Mouse (Mus musculus): ENCODE measurements around the gene Lmo3.

The Lmo3 gene

GRCm38 (mm10) chr6:138581734-138582505 lies at the start of gene Lmo3:
TSS of gene Lmo3 (minus strand) at chr6:138581968.
- DNase-seq (ENCODE audit: low spot score in 2 of 2), result no peak

- no peak for DNase-seq (ENCODE audit: low spot score in 2 of 2)
Measured at GRCm38 (mm10) chr6:138620786-138621185, 39.0 kb upstream of the Lmo3 start.

GRCm38 (mm10) chr6:138618396-138618795 lies 36.6 kb upstream of the Lmo3 start:
- no peak for DNase-seq (ENCODE audit: low spot score in 2 of 2)

- DNase-seq (ENCODE audit: low spot score in 2 of 2), result no peak
Measured at GRCm38 (mm10) chr6:138597016-138597415, 15.2 kb upstream of the Lmo3 start.

GRCm38 (mm10) chr6:138595991-138596698 lies 14.4 kb upstream of the Lmo3 start:
- no peak for DNase-seq (ENCODE audit: low spot score in 2 of 2)

- DNase-seq (ENCODE audit: low spot score in 2 of 2), result no peak
Measured at GRCm38 (mm10) chr6:138583314-138583713, 1.5 kb upstream of the Lmo3 start.

GRCm38 (mm10) chr6:138582506-138583000 lies 785 bp upstream of the Lmo3 start:
- DNase-seq (ENCODE audit: low spot score in 2 of 2), result no peak

- no peak for DNase-seq (ENCODE audit: low spot score in 2 of 2)
Measured at GRCm38 (mm10) chr6:138580491-138581076, 1.2 kb downstream of the Lmo3 start.

- no peak for DNase-seq (ENCODE audit: low spot score in 2 of 2)
Measured at GRCm38 (mm10) chr6:138563416-138563815, 18.4 kb downstream of the Lmo3 start.

- DNase-seq (ENCODE audit: low spot score in 2 of 2), result no peak
Measured at GRCm38 (mm10) chr6:138552144-138552543, 29.6 kb downstream of the Lmo3 start.

GRCm38 (mm10) chr6:138534879-138535278 lies 46.9 kb downstream of the Lmo3 start:
- DNase-seq (ENCODE audit: low spot score in 2 of 2), result no peak

- no peak for DNase-seq (ENCODE audit: low spot score in 2 of 2)
Measured at GRCm38 (mm10) chr6:138506642-138507041, 75.1 kb downstream of the Lmo3 start.

GRCm38 (mm10) chr6:138503946-138504345 lies 77.8 kb downstream of the Lmo3 start:
- no peak for DNase-seq (ENCODE audit: low spot score in 2 of 2)

- no peak for DNase-seq (ENCODE audit: low spot score in 2 of 2)
Measured at GRCm38 (mm10) chr6:138482834-138483233, 98.9 kb downstream of the Lmo3 start.

- no peak for DNase-seq (ENCODE audit: low spot score in 2 of 2)
Measured at GRCm38 (mm10) chr6:138477611-138478010, 104.2 kb downstream of the Lmo3 start.

GRCm38 (mm10) chr6:138469204-138469603 lies 112.6 kb downstream of the Lmo3 start:
- no peak for DNase-seq (ENCODE audit: low spot score in 2 of 2)

GRCm38 (mm10) chr6:138444515-138445048 lies 137.2 kb downstream of the Lmo3 start:
- DNase-seq (ENCODE audit: low spot score in 2 of 2), result no peak

- DNase-seq (ENCODE audit: low spot score in 2 of 2), result no peak
Measured at GRCm38 (mm10) chr6:138437351-138437750, 144.4 kb downstream of the Lmo3 start.

GRCm38 (mm10) chr6:138436813-138437212 lies 145.0 kb downstream of the Lmo3 start:
- no peak for DNase-seq (ENCODE audit: low spot score in 2 of 2)

GRCm38 (mm10) chr6:138427394-138427793 lies 154.4 kb downstream of the Lmo3 start:
- no peak for DNase-seq (ENCODE audit: low spot score in 2 of 2)

GRCm38 (mm10) chr6:138426894-138427293 lies 154.9 kb downstream of the Lmo3 start:
- DNase-seq (ENCODE audit: low spot score in 2 of 2), result no peak

- DNase-seq (ENCODE audit: low spot score in 2 of 2), result no peak
Measured at GRCm38 (mm10) chr6:138424514-138425225, 157.1 kb downstream of the Lmo3 start.
